Mouse (Mus musculus) thymus, postnatal 0 days (tissue): ENCODE results near the gene Cotl1. TPM values are rescaled to one million over a fixed set of nuclear protein-coding genes. Genes with fewer than 3 reads are reported as not detected.

Experiments used
- DNase-seq: peaks from one replicate; pipeline ENCODE4 v3.0.0-alpha.2; 2015; ENCODE audit warnings: low spot score
- polyA plus RNA-seq: library from polyadenylated mRNA; unstranded; fragments of >200 nt; fragmentation: Nextera tagmentation; extraction: Ambion mirVana; gene quantifications from 2 replicates; pipeline ENCODE4 v1.2.1, GENCODE M21; 2015

The Cotl1 gene
- polyA plus RNA-seq, 1 experiment from 2014 or later = 94.3 TPM

GRCm38 (mm10) chr8:119819976-119820375 is 20.4 kb downstream of the Cotl1 start:
- DNase-seq = no peak

- DNase-seq = no peak
Observed at GRCm38 (mm10) chr8:119819316-119819715, 21.0 kb downstream of the Cotl1 start.

DNA sequence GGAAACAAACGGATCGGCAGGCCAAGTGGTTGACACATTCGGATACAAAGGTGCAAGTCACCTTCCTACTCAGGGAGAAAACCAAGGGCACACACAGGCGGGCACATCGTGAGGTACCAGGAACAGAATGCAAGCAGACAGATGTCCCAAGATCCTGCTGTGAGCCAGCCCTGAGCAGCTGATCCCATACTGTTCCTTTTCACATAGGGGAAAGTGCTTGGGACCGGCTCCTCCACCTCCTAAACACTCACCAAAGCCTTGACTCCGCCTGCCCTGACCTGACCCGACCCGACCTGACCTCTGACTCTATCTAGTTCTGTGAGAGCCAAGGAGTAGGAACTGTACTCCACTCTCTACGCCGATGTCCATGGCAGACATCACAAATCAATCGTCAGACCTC is 22.9 kb downstream of the Cotl1 start:
- DNase-seq = no peak

DNA sequence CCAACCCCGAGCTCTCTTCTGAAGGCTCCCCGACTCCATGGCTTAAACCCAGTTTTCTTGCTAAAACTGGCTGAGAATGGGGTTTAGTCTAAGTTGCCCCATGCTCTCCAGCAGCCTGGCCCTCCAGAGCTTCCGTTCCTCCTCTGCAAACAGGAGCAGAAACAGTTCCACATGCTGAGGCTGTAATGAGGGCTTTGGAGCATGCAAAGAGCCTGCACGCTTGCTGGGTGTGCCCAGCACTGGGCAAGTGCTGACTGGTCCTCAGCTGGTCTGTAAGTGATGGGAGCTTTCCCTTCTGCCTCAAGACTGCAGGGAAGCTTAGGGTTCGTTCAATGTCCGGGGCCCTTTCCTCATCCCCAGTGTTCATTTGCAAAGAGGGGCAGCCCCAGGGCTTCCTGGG is 24.1 kb downstream of the Cotl1 start:
- no peak for DNase-seq

DNA sequence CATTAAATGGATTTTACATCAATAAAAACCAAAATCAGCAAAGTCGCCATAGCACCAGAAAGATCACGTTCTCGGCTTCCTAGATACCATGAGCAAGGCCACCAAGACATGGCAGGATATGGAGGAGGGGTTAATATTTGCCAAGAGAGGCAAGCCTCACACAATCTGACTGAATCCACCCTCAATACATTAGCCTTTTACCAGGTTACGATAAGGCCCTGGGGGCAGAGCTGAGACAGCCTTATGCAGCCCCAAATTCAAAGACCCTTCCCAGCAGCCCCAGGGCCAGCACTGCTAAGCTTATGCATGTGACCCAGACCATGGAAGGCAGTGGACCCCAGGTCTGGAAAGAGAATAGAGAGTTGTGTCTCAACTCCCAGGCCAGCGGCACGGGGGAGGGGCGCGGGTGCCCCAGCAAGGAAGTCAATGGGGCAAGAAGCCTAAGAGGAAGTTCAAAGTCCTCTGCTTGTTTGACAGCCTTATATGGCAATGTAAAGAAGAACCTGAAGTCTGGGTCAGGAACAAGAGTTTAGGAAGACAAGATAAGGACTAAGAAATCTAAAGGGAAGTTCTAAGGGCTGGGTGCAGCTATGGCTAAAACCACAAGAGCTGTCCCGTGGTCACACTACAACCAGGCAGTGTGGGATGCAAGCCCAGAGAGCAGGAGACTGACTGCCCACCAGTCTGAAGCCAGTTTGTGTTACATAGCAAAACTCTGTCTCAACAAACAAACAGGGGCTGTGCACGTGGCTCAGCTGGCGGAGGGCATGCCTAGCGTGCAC is 27.5 kb downstream of the Cotl1 start:
- peak; percentile 59 for DNase-seq

DNA sequence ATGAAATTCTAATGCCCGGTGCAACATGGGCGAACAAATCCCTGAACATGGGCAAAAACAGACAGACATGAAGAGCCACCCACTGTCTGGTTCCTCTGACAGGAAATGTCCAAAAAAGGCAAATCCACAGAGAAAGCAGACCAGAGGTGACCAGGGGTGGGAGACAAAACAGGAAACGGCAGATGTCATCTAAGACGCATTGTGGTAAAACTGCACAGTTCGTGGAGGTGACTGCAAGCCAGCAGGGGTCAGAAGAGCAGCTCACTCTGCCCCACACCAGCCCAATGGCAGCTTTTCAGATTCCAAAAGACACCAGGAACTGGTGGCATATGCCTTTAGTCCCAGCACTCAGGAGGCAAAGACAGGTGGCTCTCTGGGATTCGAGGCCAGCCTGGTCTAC is 28.4 kb downstream of the Cotl1 start:
- peak; percentile 49 for DNase-seq

DNA sequence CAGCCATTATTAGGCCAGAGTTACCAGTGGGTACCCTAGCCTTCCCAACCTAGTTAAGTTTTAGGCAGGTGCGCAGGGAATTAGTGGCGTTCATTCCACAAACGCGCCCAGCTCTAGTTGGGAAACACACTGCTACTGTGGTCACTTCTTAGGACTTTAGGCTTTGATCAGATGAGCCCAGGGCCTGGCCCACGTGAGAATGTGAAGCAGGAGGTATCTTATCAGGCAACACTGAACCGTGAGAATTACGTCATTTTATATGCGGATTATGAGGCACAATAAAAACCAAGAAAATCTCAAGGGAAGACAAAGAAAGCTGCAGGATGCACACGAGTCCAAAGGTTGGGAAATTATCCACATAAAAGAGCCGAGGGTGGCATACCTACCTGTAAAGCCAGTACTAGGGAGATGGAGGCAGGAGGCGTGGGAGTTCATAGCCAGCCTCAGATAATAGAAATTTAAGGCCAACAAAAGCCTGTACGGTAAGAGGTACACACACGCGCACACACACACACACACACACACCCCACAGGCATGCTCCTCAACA is 29.3 kb downstream of the Cotl1 start:
- DNase-seq = no peak

GRCm38 (mm10) chr8:119810127-119810868 is 30.0 kb downstream of the Cotl1 start:
- no peak for DNase-seq

DNA sequence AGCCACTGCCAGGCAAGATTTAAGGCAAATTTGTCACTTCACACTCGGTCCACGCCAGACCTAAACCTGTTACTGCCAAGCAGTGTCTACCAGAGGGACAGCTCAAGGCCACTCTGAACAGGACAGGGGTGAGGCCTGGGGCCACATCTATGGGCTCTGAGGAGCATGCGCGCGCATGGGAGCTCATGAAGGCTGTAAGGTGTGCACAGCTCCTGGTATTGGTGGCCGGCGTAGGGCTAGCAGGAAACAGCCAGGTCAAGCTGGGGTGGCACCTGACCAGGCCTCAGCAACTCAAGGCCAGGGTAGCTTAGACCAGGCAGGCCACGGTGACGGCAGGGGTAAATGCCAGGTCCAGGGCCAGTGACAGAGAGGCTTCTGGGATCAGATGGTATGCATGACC is 30.7 kb downstream of the Cotl1 start:
- no peak for DNase-seq

DNA sequence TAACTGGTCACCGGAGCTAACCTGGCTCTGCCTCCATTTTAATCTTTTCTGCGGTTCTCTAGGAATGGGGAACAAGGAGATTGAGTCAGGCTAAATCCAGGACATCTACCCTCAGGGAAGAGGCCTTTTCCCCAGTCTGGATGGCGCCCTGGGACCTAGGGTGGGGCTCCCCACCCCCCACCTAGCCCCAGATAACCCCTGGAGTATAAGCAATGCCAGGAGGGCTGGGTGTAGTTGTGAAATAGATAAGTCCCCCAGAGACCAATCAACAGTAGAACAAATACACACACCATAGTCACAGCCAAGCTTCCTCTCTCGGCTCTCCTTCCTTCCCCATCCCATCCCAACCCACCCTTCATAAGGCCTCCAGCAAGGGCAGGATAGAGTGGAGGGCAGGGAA is 32.7 kb downstream of the Cotl1 start:
- no peak for DNase-seq

- DNase-seq = peak; percentile 72
Observed at GRCm38 (mm10) chr8:119806422-119807263, 33.7 kb downstream of the Cotl1 start.

- no peak for DNase-seq
Observed at GRCm38 (mm10) chr8:119805275-119805674, 35.1 kb downstream of the Cotl1 start.

- no peak for DNase-seq
Observed at GRCm38 (mm10) chr8:119802592-119802991, 37.8 kb downstream of the Cotl1 start.

DNA sequence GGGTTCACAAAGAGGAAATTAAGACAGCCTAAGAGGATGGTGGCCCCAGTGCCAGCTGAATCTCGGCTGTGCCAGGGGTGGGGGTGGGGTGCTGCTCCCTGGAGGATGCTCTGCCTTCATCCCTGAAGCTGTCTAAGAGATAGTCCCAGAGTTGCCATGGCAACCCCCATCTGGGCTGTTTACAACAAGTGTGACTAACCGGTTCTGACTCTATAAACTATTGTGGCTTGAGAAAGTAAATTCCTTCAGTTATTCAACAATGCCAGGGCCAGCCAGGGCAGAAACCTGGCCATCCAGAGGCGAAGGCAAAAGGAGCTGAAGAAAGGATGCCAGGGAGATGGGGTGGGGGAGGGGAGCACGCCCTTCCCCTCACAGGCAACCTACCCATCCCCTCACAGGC is 39.2 kb downstream of the Cotl1 start:
- DNase-seq = no peak

- no peak for DNase-seq
Observed at GRCm38 (mm10) chr8:119798965-119799264, 41.4 kb downstream of the Cotl1 start.

- peak; percentile 96 for DNase-seq
Observed at GRCm38 (mm10) chr8:119798170-119798964, 42.0 kb downstream of the Cotl1 start.

DNA sequence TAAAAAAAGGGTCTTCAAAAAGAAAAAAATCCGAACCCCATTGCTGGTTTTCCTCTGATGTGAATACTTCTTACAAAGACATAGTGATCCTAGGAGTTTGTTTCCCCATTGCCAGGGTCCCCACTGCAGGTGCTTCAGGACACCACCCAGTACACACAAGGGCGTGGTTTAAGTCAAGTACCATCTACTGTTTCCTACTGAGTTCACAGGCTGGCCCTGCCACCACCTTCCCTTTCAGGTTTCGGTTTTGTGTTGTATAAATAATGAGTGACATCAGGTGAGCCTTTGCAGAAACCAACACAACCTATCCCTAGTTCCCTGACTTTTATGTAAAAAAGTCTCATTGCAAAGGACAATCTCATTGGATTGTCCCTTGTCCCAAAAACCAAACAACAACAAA is 44.7 kb downstream of the Cotl1 start:
- no peak for DNase-seq

DNA sequence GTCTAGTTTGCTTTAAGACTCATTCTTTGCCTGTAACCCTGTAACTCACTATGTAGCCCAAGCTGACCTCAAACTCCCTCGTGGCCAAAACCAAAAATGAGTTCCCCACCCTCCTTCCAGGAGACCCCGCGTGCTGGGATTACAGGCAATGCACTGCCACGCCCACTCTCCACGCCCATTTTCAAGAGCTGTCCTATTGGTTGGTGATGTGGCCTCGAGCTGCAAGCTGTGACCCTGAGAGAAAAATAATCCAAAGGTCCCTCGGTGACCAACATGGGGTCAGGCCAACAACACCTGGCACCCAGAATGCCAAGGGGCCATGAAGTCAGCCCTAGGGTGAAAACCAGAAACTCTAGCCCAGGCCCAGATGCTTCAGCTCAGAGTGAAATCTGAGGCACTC is 45.7 kb downstream of the Cotl1 start:
- DNase-seq = no peak

DNA sequence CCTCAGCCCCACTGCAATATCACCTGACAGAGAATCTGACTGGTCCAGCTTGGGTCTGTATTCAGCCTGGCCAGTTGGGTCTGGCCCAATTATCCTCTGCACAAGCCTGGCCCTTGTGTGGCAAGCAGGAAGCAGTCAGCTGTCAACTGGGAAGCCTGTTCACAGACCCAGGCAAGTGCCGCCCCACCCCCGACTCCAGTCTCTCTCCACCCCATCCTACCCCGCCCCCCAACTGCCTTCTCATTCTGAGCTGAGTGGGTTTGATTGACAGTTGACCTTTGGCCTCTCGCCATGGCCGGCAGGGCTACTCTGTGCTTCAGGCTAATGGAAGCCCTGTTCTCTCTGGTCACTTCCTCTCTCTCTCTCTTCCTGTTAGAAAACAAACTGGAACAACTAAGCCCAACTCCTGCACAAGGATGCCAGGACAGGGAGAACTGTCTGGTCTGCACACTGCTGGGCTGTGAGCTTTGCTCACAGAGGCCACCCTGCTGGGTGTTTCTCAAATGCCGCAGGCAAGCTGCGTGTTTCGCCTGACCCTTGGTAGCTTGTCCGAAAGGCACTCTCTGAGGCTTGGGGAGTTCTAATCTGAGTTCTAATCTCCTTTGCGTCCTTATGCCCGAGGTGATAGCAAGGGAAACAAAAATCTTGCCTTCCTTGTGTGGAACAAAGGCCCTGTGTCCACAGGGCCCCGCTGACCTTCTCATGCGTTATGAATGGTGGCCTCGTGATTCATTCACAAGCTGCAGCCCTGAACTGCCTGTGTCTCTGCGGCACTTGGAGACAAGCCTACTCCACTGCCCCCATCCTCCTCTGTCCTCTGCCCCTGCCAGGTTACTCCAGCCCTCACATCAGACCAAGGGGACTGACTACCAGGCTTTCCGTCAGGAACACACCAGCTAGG is 48.3 kb downstream of the Cotl1 start:
- no peak for DNase-seq

DNA sequence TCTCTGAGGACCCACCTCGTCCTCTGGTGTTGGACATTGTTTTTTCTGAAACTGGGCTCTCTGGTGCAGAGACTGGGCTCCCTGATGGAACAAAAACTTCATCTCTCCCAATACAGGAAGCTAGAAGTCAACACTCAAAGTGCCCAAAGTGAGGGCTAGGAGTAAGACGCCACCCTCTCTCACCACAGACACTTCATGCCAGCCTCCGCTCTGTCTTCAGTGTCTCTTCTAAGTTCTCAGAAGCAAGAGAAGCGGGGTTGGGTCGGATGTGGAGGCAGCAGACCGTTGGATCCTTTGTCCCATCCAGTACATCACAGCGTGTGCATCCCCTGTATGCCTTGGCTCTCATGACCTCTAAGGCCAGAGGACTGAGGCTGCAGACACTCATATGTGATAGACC is 50.8 kb downstream of the Cotl1 start:
- DNase-seq = peak; percentile 40
